Mouse (Mus musculus): ENCODE measurements at regions not wholly inside any gene's neighbourhood (a gene's known extent, or its start where the extent isn't known, plus 50 kb on each side); places are given as distances from the start of the nearest gene placed in this dataset.

DNA sequence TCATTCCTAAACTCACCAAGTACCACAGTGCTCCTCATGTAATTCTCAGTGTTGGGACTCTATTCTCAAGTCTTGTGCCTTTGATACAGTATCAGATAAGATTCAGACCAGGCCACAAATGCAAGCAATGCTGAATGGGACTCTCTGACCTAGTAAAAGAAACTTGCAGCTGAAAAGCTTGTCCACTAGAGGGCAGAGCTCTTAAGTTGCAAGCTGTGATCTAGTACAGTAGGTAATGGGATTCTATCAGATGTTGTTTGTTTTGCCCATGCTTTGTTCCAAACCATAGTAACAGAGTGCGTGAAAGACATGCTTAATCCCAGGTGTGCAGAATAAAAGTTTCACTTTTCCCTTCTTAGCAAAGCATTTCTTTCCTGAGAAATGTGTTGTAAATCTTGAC lies 383.2 kb upstream of the Chrm2 start:
- DNase-seq (ENCODE audit: low spot score in 2 of 2): peak in 1 of 2 experiments; percentile 7

DNA sequence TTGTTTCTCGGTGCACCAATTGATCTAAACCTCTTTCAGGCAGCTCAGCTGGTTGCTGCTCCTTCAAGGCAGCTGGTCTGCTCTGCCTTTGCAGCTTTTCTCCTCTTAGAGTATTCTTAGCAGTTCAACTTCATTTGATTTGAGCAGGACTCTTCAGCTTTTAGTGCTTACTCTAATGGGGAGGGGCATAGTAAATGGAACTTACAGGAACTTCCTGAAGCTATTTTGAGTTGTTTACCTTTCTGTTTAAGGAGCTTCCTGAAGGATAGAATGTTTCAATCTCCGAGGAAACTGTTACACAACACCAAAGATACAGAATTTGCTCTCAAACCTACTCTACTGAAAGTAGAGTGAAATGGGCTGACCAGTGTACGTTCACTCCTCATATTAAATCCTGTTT lies 385.8 kb upstream of the Chrm2 start:
- no peak for DNase-seq (ENCODE audit: low spot score in 2 of 2)

DNA sequence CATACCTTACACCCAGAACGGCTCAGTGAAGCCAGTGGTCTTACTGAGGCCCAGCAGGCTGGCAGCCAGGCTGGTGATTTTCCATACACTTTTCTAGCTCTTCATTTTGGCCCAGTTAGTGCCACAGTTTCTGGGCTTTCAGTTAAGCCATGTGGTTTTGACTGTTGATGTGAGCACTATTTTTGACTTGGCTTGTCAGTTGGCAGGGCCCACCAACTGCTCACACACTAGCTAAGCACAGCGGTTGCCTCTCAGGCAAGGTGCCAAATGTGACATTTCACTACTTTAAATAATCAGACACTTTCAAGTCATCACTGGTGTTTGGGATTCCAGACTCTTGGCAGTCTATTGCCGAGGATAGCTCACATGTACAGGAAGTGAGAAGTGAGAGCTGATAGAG lies 399.0 kb upstream of the Chrm2 start:
- DNase-seq (ENCODE audit: low spot score in 2 of 2): peak; percentile 40 to 62

DNA sequence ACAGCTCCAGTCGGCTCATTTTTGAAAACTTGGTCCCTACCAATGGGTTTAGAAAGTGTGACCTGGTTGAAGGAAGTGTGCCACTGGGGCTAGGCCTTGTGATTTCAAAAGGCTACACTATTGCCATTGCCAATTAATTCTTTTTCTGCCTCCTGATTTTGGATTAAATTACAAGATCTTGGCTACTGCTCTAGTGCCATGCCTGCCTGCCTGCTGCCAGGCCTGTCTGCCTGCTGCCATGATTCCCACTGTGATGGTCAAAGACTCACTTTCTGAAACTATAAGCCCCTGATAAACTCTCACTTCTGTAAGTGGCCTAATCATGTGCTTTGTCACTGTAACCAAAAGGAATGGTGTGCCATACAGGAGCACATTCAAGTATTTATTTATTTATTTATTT lies 400.4 kb upstream of the Mtpn start:
- DNase-seq (ENCODE audit: low spot score in 2 of 2): no peak

DNA sequence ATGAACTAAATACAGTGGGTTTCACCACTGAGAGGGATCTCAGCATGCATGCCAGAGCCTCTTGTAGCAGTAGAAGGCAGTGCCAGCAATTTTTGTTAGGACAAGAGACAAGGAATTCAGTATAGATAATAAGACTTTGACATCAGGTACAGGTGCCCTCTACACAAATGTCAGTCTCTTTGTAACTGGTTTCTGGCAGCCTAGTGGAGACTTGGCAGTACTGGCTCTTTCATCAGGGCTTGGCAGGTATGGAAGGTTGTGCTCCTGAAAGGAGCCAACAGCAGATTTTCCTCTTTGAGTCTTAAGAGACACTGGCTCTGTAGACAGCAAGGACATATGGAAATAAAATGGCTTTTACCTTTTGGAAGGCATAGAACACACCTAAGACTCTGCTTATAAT lies 384.5 kb upstream of the Mtpn start:
- DNase-seq (ENCODE audit: low spot score in 2 of 2): no peak

DNA sequence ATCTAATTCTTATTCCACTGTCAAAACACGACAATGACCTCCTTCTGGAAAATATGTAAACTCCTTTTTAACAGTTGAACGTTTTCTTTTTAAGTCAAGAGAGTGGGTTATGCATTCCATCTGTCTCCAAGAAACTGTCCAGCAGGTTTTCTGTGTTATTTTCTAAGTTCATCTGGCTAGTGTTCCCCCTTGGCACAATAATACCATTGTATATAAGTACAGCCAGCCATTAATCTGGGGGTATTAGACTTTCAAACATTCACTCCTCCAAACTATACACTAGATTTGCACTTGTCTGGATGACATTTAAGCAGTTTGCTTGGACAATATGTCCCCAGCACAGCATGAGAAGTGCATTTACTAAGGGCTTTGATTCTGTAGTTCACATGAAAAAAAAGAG lies 358.3 kb upstream of the Mtpn start:
- DNase-seq (ENCODE audit: low spot score in 2 of 2): no peak

DNA sequence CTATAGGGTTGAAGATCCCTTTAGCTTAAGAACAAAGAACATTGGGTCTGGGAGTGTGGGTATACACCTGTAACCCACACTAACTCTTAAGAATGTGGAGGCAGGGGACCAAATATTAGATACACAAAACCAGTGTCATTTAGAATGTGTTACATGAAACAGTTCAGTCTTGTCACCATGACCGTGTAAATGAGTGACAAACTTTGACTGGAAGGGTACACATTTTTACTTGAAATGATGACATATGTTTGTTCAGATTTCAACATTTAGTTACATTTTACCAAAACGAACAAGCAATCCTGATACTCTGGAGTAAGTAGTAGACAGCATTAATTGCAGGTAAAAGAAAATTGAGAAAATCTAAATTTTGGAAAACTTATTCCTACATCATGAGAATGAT lies 356.0 kb upstream of the Mtpn start:
- DNase-seq (ENCODE audit: low spot score in 2 of 2): no peak

DNA sequence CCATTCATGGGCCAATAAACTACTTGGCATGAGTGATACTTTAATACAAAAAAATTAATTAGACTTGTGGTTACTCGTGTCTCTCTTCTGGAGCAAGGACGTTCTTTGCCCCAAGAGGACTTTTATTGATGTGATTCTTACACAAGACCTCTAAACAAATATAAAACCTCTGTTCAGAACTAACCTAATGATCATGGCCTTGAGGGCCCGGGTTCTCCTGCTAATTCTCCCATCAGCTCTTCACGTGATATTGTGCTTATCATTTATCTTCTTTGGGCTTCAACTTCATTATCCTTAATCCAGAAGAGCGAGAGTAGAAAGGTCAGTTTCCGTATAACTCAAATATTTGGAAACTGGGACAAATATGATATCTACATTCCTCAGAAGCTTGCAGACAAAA lies 335.0 kb upstream of the Mtpn start:
- no peak for DNase-seq (ENCODE audit: low spot score in 2 of 2)

DNA sequence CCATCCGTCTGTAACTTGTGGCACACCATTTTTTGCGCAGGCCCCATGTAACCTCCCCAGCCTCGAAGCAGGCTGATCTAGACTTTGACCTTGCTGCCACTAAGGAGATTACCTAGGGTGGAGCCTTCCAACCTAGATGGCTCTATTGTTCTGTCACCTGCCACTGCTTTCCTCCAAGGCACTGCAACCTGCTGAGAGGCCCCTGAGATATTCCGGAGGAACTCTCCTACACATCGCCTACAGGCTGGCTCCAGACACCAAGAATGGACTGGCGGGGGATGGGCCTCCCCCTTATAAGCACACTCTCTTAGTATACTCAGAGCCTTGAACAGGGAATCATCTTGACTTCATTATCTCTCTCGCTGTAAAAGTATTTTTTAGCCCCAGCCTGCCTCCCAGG lies 331.7 kb upstream of the Mtpn start:
- no peak for DNase-seq (ENCODE audit: low spot score in 2 of 2)

DNA sequence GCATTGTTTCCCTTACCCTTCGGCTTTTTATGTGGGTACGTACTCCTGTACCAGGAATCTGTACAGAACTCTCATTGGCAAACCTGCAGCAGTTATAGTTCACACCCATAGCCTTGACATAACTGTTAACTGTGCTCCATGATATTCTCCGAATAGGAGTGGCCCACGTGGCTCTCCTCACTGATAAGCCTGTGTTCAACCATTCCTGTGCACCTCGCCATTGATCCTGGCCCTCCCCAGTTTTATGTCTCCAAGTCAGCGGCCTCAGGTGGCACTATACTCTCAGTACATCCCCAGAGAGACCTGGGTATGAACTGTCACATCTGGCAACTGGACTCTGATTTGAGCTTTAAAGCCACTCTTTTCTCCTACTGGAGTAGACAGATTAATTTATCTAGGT lies 324.5 kb upstream of the Mtpn start:
- DNase-seq (ENCODE audit: low spot score in 2 of 2): no peak

DNA sequence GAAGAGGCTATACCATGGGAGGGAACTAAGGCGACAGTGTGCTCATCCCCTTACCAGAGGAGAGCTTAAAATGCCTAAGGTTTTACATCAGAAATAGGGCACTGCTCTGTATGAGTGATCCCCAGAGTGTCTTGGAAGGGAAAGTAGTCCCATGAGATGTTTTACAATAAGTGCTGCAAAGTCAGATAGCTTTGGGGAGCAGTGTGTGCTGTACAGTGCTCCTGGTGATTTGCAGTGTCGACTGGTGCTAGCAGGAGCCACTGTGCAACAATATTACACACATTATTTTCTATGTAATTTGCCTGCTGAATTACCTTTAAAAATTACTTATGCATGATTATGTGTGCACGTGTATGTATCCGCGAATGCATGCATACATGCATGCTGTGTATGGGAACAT lies 314.3 kb upstream of the Mtpn start:
- no peak for DNase-seq (ENCODE audit: low spot score in 2 of 2)

DNA sequence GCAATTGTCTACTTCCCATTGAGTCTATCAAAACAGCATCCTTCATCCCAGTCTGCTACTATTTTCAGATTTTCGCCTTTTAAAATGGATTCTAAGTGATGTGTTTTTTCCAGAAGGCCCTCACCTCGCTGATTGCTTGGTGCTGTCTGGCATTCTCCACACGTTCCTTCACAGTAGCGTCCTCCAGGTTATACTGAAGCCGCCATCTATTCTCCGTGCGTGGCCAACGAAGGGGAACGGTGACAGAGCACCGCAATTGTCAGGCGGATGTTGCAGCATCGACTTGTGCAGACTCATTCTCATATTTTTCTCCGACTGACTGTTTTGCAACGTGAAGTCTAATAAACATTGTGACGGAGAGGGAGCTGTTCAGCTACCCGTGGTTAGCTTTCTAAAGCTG lies 277.0 kb upstream of the Mtpn start:
- no peak for DNase-seq (ENCODE audit: low spot score in 2 of 2)

DNA sequence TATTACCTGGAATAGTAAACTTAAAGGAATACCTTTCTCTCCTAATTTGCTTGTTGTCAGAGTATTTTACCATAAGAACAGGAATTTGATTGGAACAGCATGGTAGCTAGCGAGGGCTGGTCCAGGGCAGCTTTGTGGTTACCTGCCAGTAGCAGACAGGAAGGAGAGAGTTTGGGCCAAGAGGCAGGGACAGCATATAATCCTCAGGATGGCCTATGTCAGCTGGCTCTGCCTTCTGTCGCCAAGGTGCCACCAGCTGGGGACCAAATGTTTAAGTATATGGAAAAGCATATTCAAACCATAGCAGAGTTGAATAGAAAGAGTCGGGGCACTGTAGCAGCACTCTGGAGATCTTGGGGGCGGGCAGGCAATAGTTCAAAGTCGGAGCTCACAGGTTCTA lies 274.8 kb upstream of the Mtpn start:
- no peak for DNase-seq (ENCODE audit: low spot score in 2 of 2)

DNA sequence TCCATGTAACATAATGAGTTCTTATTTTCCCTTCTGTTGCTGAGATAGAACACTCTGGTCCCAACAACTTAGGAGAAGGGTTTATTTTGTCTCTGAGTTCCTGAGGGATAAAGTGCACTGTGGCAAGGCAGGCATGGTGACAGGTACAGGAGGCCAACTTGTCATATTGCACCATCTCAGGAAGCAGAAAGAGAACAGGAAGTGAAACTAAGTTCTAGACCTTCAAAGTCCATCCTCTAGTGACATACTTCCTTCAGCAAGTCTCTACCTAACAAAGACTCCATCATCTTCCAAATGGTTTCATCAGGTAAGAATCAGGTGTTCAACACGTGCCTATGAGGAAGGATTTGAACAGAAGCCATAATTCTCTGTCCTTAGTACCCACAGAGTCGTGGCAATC lies 266.1 kb upstream of the Mtpn start:
- no peak for DNase-seq (ENCODE audit: low spot score in 2 of 2)

DNA sequence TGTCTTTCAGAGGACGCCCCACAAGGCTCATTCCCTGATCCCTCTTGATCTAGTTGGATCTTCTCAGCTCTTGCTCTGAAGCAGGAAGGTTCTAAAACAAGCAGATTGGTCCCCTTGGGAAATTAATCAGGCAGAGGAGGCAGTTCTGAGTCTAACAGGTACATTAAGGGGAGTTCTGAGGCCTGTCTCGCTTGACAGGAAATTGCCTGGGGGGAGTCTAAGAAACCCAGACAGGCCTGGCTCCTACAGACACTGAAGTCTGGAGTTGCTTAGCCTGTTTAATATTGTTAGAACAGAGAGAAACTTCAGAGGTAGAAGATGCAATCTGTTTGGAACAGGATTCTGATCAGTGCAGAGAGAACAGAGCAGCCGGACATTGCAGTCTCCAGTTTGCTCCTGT lies 264.4 kb upstream of the Mtpn start:
- no peak for DNase-seq (ENCODE audit: low spot score in 2 of 2)

DNA sequence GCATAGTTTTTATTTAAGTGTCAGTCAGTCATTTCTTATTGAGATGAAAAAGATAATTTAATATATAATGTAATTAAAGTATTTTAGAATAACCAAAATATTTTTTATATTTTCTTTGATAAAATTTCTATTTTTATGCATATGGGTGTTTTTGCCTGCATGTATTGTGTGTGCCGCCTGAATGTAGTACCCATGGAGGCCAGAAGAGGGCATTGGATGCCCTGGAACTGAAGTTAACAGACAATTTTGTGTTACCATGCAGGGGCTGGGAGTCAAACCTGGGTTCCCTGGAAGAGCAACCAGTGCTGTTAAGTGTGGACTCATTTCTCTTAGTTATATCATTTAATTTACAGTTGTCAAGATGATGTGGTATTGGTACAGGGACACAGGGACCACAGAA lies 240.0 kb upstream of the Mtpn start:
- DNase-seq (ENCODE audit: low spot score in 2 of 2): no peak

DNA sequence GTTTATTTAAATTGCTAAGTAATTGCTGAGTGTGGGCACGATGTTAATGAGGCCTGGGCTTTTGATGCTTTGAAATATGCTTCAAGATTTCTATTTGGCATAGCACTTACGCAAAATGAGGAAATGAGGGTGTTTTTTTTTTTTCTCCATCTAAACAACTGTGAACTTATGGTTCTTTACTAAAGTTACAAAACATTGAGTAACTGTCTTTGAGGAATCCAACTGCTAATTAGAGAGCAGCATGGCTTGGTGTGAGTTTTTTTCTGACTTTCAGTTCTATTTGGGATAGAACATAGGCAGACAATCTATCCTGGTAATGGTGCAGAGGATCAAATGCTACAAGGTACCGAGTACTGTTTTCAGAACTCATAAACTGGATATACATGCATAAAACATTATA lies 231.2 kb upstream of the Mtpn start:
- no peak for DNase-seq (ENCODE audit: low spot score in 2 of 2)

DNA sequence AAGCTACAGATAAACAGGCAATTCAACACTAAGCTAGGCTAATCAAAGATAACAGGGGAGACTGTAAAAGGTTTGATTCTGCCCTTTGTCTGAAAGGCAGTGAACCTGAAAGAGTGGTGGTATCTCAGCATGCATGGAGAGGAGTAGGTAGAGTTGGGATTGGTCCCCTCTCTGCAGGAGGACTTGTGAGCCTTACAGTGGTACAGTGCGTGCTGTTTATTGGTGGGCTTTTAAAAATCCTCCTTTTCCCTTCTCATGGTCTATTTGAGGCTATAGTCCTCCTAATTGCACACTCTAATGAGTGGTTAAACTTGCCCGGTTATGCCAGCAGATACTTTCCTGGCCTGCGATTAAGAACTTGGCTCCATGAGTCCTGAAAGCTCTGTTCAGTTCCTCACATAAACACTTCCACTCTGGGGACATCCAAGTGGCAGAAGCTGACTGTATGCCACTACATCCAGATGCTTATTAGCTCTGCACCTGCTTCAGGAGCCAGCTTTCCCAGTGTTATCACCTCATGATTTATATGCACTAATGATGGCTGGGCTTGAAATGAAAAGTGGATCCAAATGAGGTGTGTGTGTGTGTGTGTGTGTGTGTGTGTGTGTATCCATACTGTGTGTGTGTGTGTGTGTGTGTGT lies 220.0 kb upstream of the Mtpn start:
- no peak for DNase-seq (ENCODE audit: low spot score in 2 of 2)

DNA sequence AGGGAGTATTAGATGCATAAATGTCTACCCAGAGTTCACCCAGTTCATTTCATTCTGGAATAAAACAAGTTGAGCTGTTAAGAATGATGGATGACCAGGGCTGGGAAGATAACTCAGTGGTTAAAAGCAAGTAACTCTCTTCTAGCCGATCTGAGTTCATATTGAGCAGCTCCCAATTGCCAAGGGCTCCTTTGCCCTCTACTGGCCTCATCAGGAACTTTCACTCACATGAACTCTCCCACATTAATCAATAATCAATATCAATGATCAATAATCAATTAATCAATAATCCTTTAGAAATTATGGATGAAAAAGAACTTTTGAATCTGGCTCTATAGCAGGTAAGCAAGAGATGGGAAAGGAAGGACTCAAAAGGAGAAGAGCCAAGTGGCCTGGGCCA lies 206.3 kb upstream of the Mtpn start:
- DNase-seq (ENCODE audit: low spot score in 2 of 2): no peak

DNA sequence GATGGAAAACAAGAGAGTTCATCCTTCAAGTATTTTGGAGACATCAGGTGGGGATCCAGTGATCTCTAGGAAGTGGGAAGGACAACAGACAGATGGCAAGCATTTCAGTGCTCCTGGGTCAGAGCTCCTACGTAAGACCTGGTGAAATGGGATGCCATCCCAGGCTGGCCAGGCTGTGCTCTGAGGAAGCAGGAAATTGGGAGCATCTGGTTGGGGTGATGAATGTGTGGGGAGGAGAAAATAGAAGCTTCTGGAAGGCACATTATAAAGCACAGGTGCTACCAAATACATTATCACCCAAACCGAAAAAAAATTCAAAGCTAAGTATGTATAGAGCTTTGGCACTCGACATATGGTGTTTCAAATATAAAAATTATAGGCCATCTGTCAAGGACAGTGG lies 165.9 kb upstream of the Mtpn start:
- DNase-seq (ENCODE audit: low spot score in 2 of 2): no peak

DNA sequence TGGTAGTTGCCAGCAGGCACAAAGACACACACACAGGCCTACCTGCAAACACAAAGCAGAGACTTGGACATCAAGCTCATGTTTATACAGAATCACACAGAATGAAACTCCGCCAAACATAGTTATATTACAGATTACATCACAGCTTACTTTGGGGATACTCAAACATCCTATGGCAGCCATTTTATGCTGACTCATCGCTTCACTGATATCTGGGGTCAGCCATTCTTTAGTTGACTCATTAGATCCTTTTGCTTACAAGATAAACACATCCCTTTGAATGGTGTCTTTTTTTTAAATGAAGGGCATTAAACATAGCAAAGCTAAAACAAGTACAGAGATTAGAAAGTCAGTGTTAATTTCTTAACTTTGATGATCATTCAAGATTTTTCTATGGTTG lies 127.4 kb upstream of the Mtpn start:
- no peak for DNase-seq (ENCODE audit: low spot score in 2 of 2)

DNA sequence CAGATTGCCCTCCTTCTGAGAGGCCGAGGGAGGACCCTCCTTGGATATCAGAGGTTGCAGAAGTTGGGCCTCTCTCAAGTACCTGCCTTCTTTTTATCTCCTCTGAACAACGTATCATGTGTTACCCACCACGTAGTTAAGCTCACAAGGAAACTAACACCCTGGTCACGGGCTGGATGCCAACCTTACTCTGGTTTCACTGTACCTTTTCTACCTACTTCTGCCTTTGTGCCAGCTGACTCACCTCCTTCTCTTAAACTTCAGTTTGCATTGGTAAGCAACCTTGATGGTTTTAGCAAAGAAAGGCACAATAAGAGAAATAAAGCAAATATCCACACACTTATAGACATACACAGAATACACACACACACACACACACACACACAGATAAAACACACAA lies 111.7 kb upstream of the Mtpn start:
- DNase-seq (ENCODE audit: low spot score in 2 of 2): no peak

DNA sequence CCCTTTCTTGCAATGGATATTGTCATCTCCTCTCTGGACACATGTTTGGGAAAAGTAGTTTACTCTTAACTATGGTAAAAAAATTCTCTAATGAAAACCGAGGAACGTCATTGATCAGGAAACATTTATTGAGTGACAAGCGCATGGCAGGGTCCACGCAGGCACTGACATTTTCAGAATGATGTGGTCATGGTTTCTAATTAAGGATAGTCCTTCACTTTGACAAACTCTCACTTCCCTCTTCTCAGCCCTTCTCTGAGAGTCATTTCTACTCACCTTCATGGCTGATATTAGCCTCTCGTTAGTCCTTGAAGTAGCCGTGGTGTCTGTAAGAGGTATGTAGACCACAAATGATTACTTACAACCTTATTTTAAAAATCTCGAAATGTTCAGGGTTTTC lies 105.5 kb upstream of the Mtpn start:
- no peak for DNase-seq (ENCODE audit: low spot score in 2 of 2)

DNA sequence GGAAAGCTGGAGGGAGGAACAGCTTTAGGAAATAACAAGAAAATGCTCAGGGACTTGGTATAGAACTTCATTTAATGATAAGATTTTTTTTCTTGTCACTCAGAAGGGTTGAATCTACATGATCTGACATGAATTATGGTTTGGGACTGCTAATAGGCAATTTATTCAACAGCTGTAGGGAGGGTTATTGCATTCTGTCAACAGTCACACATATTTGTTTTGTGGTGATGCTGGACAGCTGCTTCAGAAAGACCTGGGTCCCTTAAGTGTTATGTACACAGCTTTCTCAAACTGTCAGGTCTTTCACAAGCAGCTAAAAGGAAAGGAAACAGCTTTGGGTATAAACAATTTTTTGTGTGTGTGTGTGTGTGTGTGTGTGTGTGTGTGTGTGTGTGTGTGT lies 101.0 kb upstream of the Mtpn start:
- DNase-seq (ENCODE audit: low spot score in 2 of 2): no peak

DNA sequence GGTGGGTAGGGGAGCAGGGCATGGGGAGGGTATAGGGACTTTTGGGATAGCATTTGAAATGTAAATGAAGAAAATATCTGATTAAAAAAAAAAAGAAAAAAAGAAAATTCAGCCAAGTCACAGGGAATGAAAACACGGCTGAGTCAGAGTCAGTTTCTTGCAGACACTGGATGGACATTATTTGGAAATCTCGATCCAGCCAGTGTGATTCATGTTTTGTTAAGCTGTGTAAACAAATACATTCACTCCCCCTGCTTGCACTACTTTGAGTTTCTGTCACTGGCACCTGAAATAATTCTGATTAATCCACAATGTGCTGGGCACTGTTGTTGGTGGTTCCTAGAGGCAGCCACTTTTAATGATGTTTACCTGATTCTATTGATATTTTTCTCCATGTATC lies 68.6 kb upstream of the Mtpn start:
- no peak for DNase-seq (ENCODE audit: low spot score in 2 of 2)
